Mouse (Mus musculus): ENCODE measurements around the gene Il17rb. TPM values are rescaled to one million over a fixed set of nuclear protein-coding genes. Genes with fewer than 3 reads are reported as not detected.

Gene Il17rb
- polyA plus RNA-seq, 1 experiment from 2014 or later, result 1.2 TPM

DNA sequence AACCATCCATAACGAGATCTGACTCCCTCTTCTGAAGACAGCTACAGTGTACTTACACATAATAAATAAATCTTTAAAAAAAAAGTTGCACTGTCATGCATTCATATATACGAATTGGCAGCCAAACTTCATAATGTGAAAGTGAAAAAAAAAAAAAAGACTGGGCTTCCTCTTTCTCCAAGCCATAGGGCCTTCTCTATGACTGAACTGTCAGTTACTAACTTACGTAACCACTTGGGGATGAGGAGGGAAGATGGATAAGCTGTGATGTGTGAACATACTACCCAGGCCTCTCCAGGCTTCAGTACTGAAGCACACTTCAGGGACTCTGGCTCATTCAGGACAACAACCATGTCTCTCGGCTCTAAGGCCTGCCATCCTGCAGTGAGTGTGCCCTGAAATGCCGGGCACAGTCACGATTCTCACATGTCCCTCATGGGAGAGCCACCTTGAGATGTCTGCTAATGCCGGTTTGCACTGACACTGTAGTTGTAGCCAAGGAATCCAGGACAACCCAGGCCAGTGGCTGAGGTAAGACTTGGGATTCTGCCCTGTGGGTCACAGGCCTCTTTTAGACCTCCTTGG, 34.8 kb upstream of the Il17rb start:
- H3K4me2 ChIP-seq (ENCODE audit: low read depth, severe bottlenecking), result no peak overlapping the region
- WGBS, result 87% methylated on average over 7 of the region's 7 CpGs
- H3K27ac ChIP-seq (replicated peaks; ENCODE audit: low read depth, low read length), result no peak overlapping the region
- no peak overlapping the region for H3K9ac ChIP-seq (ENCODE audit: low read length)
- H3K36me3 ChIP-seq (ENCODE audit: control insufficient read depth, insufficient read depth, low read length), result no peaks in the 10 kb centered on the region
- no peak for ATAC-seq (ENCODE audit: insufficient number of reproducible peaks, low FRiP score, low TSS enrichment, low read depth)
- no peaks in the 10 kb centered on the region for H3K27me3 ChIP-seq (ENCODE audit: control insufficient read depth, insufficient read depth, low read length)
- H3K4me3 ChIP-seq (ENCODE audit: low read depth, low read length), result no peak overlapping the region
- DNase-seq (ENCODE audit: low spot score), result no peak
- no peaks in the 10 kb centered on the region for H3K9me3 ChIP-seq (ENCODE audit: control insufficient read depth, low read length)
- no peaks in the 10 kb centered on the region for H3K4me1 ChIP-seq (ENCODE audit: control insufficient read depth, insufficient read depth, low read length)

DNA sequence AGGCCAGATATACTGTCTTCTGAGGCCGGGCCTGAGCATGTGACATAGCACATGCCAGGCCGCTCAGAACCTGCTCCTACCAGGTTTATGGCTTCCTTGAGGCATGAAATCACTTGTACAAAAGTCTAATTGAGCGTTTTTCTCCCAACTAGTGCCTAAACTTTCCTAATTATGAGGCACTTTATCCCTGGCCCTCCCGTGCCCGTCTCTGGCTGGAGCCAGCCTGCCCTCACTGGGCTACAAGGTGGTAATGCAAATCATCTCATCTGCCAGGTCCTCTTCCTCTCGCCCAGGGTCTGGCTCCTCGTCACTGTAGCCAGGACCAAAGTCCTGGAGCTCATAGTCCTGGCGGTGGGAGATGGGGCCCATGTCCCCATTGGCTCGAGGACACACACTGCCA, 33.1 kb upstream of the Il17rb start:
- Histone ChIP-seq H3K9ac (ENCODE audit: low read length) (no peak overlapping the region), H3K4me3 (ENCODE audit: low read depth, low read length) (no peak overlapping the region)

DNA sequence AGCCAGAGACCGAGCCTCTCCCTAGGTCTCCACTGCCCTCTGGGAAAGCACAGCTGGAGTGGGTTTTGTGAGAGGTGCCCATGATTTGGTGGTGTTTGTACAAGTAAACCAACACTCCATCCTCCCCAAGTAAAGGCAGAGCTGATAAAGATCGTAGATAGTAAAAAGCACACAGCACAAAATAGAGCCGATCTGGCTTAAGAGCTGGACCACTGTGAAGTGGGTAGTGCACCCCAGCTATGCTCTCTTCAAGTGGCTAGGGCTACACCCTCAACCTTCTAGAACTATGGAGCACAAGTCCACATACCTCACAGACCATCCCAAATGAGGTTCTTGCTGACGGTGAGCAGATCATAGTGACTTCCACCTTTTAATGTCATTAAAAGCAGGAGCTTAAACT, 30.7 kb upstream of the Il17rb start:
- H3K36me3 ChIP-seq (ENCODE audit: control insufficient read depth, insufficient read depth, low read length), result no peaks in the 10 kb centered on the region
- H3K27ac ChIP-seq (replicated peaks; ENCODE audit: low read depth, low read length), result no peak overlapping the region
- no peak overlapping the region for H3K9ac ChIP-seq (ENCODE audit: low read length)
- ATAC-seq (ENCODE audit: insufficient number of reproducible peaks, low FRiP score, low TSS enrichment, low read depth) (no peak), DNase-seq (ENCODE audit: low spot score) (no peak)
- no peaks in the 10 kb centered on the region for H3K4me1 ChIP-seq (ENCODE audit: control insufficient read depth, insufficient read depth, low read length)
- no peak overlapping the region for H3K4me2 ChIP-seq (ENCODE audit: low read depth, severe bottlenecking)
- H3K9me3 ChIP-seq (ENCODE audit: control insufficient read depth, low read length), result no peaks in the 10 kb centered on the region
- H3K27me3 ChIP-seq (ENCODE audit: control insufficient read depth, insufficient read depth, low read length), result no peaks in the 10 kb centered on the region
- H3K4me3 ChIP-seq (ENCODE audit: low read depth, low read length), result no peak overlapping the region
- 80% methylated on average over 4 of the region's 4 CpGs for WGBS

More for the DNA sequence above, 33.1 kb upstream of the Il17rb start:
- H3K4me1 ChIP-seq (ENCODE audit: control insufficient read depth, insufficient read depth, low read length), result no peaks in the 10 kb centered on the region
- ATAC-seq (ENCODE audit: insufficient number of reproducible peaks, low FRiP score, low TSS enrichment, low read depth) (no peak), DNase-seq (ENCODE audit: low spot score) (no peak)
- H3K27ac ChIP-seq (replicated peaks; ENCODE audit: low read depth, low read length), result no peak overlapping the region
- 77% methylated on average over 9 of the region's 9 CpGs for WGBS
- H3K36me3 ChIP-seq (ENCODE audit: control insufficient read depth, insufficient read depth, low read length), result no peaks in the 10 kb centered on the region
- no peak overlapping the region for H3K4me2 ChIP-seq (ENCODE audit: low read depth, severe bottlenecking)
- no peaks in the 10 kb centered on the region for H3K27me3 ChIP-seq (ENCODE audit: control insufficient read depth, insufficient read depth, low read length)
- H3K9me3 ChIP-seq (ENCODE audit: control insufficient read depth, low read length), result no peaks in the 10 kb centered on the region

DNA sequence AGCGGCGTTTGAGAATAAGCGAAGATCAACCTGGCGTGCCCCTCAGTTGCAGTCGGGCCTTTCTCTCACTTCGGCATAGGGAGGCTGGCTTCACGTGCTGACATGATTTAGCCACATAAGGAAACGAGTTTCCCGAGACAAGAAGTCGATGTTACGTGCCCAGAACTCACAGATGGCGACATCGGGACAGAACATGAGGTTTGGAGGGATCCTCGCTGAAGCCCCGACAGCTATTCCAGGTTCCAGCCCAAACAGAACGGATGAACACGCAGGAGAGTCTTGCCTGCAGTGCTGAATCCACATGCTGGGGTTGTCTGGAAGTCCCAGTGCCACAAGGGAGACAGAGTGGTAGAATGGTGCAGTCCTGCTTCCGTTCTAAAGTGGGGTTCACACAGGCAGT, 29.7 kb upstream of the Il17rb start:
- 83% methylated on average over 18 of the region's 18 CpGs for WGBS
- no peak overlapping the region for H3K9ac ChIP-seq (ENCODE audit: low read length)

DNA sequence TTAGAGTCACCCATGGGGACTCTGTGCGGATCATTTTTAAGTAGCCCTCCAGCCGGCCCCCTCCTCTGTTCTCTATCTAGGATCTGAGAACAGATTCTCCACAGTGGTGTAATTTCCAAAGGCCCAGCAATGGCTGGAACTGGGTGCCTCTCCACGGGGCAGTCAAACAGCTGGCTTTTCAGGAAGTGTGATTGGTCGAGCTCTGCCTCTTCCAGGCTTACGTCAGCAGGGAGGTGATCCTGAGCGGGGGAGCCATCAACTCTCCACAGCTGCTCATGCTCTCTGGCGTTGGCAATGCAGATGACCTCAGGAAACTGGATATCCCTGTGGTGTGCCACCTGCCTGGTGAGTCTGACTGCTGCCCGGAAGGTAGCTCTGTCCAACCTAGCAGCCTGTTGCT, 24.7 kb upstream of the Il17rb start:
- Histone ChIP-seq H3K9ac (ENCODE audit: low read length) (no peak overlapping the region), H3K27me3 (ENCODE audit: control insufficient read depth, insufficient read depth, low read length) (no peaks in the 10 kb centered on the region), H3K4me3 (ENCODE audit: low read depth, low read length) (no peak overlapping the region), H3K4me1 (ENCODE audit: control insufficient read depth, insufficient read depth, low read length) (no peaks in the 10 kb centered on the region), H3K4me2 (ENCODE audit: low read depth, severe bottlenecking) (no peak overlapping the region), H3K9me3 (ENCODE audit: control insufficient read depth, low read length) (no peaks in the 10 kb centered on the region), H3K36me3 (ENCODE audit: control insufficient read depth, insufficient read depth, low read length) (no peaks in the 10 kb centered on the region), H3K27ac (replicated peaks; ENCODE audit: low read depth, low read length) (no peak overlapping the region)
- DNase-seq (ENCODE audit: low spot score) (no peak), ATAC-seq (ENCODE audit: insufficient number of reproducible peaks, low FRiP score, low TSS enrichment, low read depth) (no peak)
- WGBS, result 62% methylated on average over 8 of the region's 8 CpGs

More for the DNA sequence above, 29.7 kb upstream of the Il17rb start:
- H3K4me1 ChIP-seq (ENCODE audit: control insufficient read depth, insufficient read depth, low read length), result no peaks in the 10 kb centered on the region
- H3K9me3 ChIP-seq (ENCODE audit: control insufficient read depth, low read length), result no peaks in the 10 kb centered on the region
- H3K27me3 ChIP-seq (ENCODE audit: control insufficient read depth, insufficient read depth, low read length), result no peaks in the 10 kb centered on the region
- DNase-seq (ENCODE audit: low spot score), result no peak
- H3K27ac ChIP-seq (replicated peaks; ENCODE audit: low read depth, low read length), result no peak overlapping the region
- no peak overlapping the region for H3K4me3 ChIP-seq (ENCODE audit: low read depth, low read length)
- ATAC-seq (ENCODE audit: insufficient number of reproducible peaks, low FRiP score, low TSS enrichment, low read depth), result no peak
- H3K36me3 ChIP-seq (ENCODE audit: control insufficient read depth, insufficient read depth, low read length), result no peaks in the 10 kb centered on the region
- no peak overlapping the region for H3K4me2 ChIP-seq (ENCODE audit: low read depth, severe bottlenecking)

DNA sequence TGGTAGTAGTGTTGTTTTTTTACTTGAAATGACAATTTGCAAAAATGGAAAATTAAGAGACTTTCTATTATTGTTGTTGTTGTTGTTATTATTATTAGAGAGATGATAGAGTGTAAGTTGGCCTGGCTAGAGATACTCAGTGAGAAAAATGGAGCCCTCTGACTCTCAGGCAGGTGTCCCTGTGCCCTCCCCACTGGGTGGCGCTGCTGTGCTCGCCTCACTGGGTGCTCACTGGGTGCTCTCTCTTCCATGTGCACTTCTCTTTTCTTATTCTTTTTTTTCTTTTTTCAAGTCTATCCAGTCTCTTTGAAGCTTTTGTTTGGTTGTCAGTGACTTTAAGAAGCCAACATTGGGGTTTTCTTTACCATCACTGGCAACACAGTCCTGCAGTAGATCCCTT, 18.7 kb upstream of the Il17rb start:
- DNase-seq (ENCODE audit: low spot score) (no peak), ATAC-seq (ENCODE audit: insufficient number of reproducible peaks, low FRiP score, low TSS enrichment, low read depth) (no peak)
- Histone ChIP-seq H3K9ac (ENCODE audit: low read length) (no peak overlapping the region), H3K27ac (replicated peaks; ENCODE audit: low read depth, low read length) (no peak overlapping the region), H3K36me3 (ENCODE audit: control insufficient read depth, insufficient read depth, low read length) (no peaks in the 10 kb centered on the region), H3K9me3 (ENCODE audit: control insufficient read depth, low read length) (no peaks in the 10 kb centered on the region), H3K4me1 (ENCODE audit: control insufficient read depth, insufficient read depth, low read length) (no peaks in the 10 kb centered on the region), H3K4me3 (ENCODE audit: low read depth, low read length) (no peak overlapping the region), H3K27me3 (ENCODE audit: control insufficient read depth, insufficient read depth, low read length) (no peaks in the 10 kb centered on the region), H3K4me2 (ENCODE audit: low read depth, severe bottlenecking) (no peak overlapping the region)
- WGBS, result 48% methylated on average over 2 of the region's 2 CpGs

DNA sequence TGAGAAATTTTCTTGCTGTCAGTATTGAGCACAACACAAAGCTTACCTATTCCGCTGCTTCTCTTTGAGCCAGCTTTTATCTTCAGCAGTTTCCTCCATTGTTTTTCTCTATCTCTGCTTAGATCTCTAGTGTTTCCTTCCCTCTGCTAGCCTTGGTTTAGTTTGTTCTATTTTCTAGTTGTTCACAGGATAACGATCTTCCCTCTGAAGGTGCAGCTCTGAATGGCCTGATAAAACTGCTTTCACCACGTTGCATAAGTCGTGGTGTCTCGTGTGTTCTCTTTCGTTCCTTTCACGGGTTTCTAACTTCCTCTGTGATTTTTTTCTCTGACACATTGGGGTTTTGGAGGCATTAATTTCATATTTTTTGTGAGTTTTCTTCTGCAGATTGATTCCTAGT, 15.7 kb upstream of the Il17rb start:
- 61% methylated on average over 7 of the region's 7 CpGs for WGBS
- no peak for DNase-seq (ENCODE audit: low spot score)
- no peaks in the 10 kb centered on the region for H3K27me3 ChIP-seq (ENCODE audit: control insufficient read depth, insufficient read depth, low read length)
- no peak for ATAC-seq (ENCODE audit: insufficient number of reproducible peaks, low FRiP score, low TSS enrichment, low read depth)
- no peak overlapping the region for H3K9ac ChIP-seq (ENCODE audit: low read length)
- H3K4me1 ChIP-seq (ENCODE audit: control insufficient read depth, insufficient read depth, low read length), result 0 out of 2 replicates have a peak, but pooled peaks cover 5% of the 10 kb centered on the region
- no peaks in the 10 kb centered on the region for H3K9me3 ChIP-seq (ENCODE audit: control insufficient read depth, low read length)
- H3K36me3 ChIP-seq (ENCODE audit: control insufficient read depth, insufficient read depth, low read length), result no peaks in the 10 kb centered on the region
- no peak overlapping the region for H3K27ac ChIP-seq (replicated peaks; ENCODE audit: low read depth, low read length)
- no peak overlapping the region for H3K4me3 ChIP-seq (ENCODE audit: low read depth, low read length)
- no peak overlapping the region for H3K4me2 ChIP-seq (ENCODE audit: low read depth, severe bottlenecking)

DNA sequence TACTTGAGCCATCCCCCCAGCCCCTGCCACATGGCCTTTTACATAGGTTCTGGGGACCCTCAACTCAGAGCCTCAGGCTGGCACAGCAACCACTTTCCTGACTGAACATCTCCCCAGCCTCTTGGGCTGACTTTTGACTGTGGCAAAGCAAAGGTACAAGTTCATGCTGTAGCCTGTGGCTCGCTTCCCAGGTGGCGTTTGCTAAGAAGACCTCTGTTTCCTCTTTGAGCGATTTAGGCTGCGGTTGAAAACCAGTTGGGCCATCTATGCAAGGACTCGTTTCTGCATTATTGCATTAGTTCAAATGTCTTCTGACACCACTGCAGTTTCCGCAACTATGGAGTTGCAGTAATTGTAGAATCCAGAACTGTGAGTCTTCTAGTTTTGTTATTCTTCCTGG, 13.8 kb upstream of the Il17rb start:
- DNase-seq (ENCODE audit: low spot score), result no peak
- WGBS, result 87% methylated on average over 6 of the region's 6 CpGs
- Histone ChIP-seq H3K4me3 (ENCODE audit: low read depth, low read length) (no peak overlapping the region), H3K9me3 (ENCODE audit: control insufficient read depth, low read length) (no peaks in the 10 kb centered on the region), H3K4me2 (ENCODE audit: low read depth, severe bottlenecking) (no peak overlapping the region), H3K36me3 (ENCODE audit: control insufficient read depth, insufficient read depth, low read length) (no peaks in the 10 kb centered on the region), H3K9ac (ENCODE audit: low read length) (no peak overlapping the region), H3K27me3 (ENCODE audit: control insufficient read depth, insufficient read depth, low read length) (no peaks in the 10 kb centered on the region), H3K27ac (replicated peaks; ENCODE audit: low read depth, low read length) (no peak overlapping the region), H3K4me1 (ENCODE audit: control insufficient read depth, insufficient read depth, low read length) (0 out of 2 replicates have a peak, but pooled peaks cover 5% of the 10 kb centered on the region)
- ATAC-seq (ENCODE audit: insufficient number of reproducible peaks, low FRiP score, low TSS enrichment, low read depth), result no peak

Data from limb, embryonic 11.5 days (tissue).